Mouse (Mus musculus) liver, postnatal 0 days (tissue): ENCODE measurements at regions not wholly inside any gene's neighbourhood (a gene's known extent, or its start where the extent isn't known, plus 50 kb on each side); places are given as distances from the start of the nearest gene placed in this dataset.

Experiments
- CTCF ChIP-seq: sonication (generic); IDR thresholded peaks from 2 replicates; pipeline ENCODE4 v1.5.1; 2016; ENCODE audit warnings: antibody characterized with exemption, low read depth
- EP300 ChIP-seq: IDR thresholded peaks from 2 replicates; pipeline ENCODE4 v1.6.1; 2016; ENCODE audit warnings: antibody characterized with exemption, low read depth, mild to moderate bottlenecking

DNA sequence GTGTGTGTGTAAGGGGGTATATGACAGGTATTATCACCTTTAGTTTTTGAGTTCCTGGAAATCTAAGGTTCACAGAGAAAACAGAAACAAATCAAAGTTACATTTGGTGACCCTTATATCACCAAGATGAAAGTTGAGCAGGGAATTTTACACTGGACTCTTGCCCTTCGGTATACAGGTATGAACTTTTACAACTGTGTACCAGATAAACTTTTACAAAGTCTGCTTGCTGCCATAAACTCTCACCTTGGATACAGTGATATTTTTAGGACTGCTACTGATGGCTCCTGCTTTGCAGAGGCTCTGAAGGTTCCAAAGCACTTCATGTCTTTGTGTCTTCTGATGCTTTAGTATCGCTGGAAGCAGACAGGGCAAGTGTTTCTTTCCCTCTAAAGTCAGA lies 461.3 kb upstream of the Smarca2 start:
- TF ChIP-seq CTCF (no peak), EP300 (no peak)
